Mouse (Mus musculus) frontal cortex, adult 2 months (tissue): ENCODE results near the gene Nipal3. TPM values are rescaled to one million over a fixed set of nuclear protein-coding genes. Genes with fewer than 3 reads are reported as not detected.

Source experiments
- DNase-seq, 2 experiments: peaks; one replicate each; pipeline ENCODE4 v3.0.0; 2022; ENCODE audit warnings: low spot score in 1 of 2; ENCODE audit errors: extremely low spot score in 1 of 2
- polyA plus RNA-seq: library from polyadenylated mRNA; depleted of rRNA; stranded (reverse); fragments of >200 nt; gene quantifications from 2 replicates; pipeline ENCODE4 v1.2.3, GENCODE M21; 2012

The Nipal3 gene
- polyA plus RNA-seq, 1 experiment = 49.2 TPM

- peak in 1 of 2 experiments; percentile 78 for DNase-seq
These were observed 12.9 kb upstream of the Nipal3 start for GRCm38 (mm10) chr4:135507547-135508350.

- DNase-seq = no peak
These were observed 11.0 kb upstream of the Nipal3 start for GRCm38 (mm10) chr4:135505794-135506193.

GRCm38 (mm10) chr4:135501587-135501986 lies 6.7 kb upstream of the Nipal3 start:
- DNase-seq = no peak

DNA sequence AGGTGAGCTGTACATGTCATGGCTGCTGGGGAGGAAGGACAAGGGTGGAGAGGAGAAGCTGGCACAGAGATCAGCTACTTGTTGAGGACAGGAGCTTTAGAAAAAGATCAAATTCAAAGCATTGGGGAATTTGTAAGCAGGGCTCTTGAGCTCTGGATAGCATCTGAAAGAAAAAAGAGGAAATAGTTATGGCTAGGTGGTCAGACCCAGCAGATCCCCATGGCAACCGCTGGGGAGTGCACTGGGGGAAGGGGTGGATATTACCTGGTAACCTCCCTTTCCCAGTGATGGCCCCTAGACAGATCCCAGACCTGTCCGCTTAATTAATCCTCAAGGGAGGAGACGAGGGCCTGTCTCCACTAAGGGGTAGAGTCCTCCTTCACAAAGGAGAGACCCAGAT lies 5.0 kb upstream of the Nipal3 start:
- no peak for DNase-seq

DNA sequence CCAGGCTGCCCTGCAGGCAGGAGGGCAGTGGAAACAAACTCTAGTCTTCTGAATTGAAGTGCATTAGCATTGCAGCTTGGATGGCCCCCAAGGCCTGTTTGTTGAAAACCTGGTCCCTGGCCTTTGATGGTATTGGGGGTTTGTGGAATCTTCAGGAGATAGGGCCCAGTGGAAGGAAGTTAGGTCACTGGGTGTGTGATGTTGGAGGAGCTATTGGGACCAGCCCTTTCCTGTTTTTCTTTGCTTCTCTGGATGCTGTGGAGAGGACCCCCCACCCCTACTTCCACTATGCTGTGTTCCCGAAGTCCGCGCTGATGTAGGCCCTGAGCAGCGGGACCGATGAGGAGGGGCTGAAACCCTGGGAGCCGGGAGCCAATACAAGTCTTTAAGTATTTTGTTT lies 3.3 kb upstream of the Nipal3 start:
- no peak for DNase-seq

DNA sequence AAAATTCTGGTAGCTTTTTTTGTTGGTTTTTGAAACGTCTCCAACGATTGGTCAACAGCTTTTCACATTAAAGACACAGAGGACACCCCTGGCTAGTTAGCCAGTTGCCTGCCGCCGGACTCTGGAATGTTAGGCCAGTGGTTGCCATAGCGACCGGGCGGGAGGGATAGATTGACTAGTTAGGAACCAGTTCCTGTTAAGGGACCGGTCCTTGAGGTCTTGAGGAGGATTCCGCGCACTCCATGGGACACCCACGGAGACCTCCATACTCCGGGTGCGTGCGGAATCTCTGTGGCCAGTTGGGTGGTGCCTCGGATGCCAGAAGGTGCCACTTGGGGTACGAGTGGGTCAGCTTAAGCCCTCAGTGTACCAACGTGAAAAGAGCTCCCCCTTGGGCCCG lies 972 bp upstream of the Nipal3 start:
- peak in 1 of 2 experiments; percentile 28 for DNase-seq

DNA sequence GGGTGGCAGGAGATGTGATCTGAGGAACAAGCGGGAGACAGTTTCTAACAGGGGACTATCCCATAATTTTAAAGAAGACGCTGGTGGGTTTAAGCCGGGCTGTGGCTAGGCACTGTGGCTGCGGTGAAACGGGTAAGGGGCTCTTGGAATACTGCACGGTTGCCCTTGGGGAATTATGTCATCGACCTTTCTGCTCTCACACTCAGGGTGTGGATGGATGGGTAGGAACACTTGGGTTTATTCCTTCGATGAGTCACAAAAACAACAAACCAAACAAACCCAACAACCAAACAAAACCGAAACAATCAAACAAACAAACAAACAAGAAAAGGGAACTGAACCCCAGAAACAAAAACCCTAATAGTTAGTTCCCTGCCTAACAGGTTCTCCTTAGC lies 556 bp upstream of the Nipal3 start:
- DNase-seq = no peak

DNA sequence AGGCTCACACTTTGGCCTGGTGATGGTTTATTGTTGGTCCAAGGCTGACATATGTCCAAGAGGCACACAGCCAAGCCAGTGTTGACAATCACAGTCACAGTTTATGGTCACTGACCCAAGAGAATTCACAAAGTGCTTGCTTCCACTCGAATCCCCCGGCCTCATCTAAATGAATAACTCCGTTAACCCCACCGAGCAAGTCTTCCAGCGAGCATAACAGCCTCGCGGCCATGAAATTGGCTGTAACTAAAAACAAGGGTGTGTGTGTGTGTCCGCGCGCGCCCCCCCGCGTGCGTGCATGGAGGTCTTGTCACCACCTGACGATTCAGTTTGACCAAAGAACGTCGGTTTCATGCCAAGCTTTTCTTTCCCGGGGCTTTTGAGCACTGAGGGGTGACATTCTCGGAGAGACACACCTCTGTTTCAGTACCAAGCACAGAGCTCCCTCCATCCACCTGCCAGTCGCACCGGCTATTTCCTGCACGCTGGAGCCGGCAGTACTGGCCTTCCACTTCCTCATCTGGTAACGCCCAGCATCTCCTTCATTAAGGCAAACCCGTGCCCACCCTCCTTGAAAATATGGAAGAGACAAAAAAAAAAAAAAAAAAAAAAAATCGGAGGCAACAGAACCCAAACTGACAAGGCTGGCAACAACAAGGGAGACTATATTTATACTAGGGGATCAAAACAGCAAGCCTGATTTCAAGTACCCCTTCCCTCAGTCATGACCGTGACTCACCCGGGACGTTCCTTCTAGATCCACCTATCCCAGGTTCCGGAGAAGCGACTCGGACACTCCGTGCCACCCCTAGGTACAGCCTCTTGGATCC lies 932 bp downstream of the Nipal3 start:
- DNase-seq = peak in 1 of 2 experiments; percentile 43

DNA sequence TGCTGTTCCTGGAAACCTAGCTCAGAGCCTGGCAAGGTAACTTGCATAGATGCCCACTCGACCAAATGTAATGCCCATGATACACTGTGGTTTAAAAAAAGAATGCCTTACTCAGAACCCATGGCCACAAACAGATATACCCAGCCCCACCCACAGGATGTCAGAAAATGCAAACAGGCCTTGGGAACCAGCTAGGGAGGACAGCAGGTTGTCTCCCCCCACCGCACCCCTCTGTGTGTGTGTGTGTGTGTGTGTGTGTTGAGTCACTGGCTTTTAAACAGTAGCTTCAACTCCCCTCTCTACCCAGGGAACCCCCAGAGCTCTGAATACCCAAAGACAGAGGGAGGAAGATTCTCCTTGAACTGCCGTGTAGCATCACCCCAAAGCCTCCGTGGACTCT lies 1.6 kb downstream of the Nipal3 start:
- DNase-seq = peak in 1 of 2 experiments; percentile 5

DNA sequence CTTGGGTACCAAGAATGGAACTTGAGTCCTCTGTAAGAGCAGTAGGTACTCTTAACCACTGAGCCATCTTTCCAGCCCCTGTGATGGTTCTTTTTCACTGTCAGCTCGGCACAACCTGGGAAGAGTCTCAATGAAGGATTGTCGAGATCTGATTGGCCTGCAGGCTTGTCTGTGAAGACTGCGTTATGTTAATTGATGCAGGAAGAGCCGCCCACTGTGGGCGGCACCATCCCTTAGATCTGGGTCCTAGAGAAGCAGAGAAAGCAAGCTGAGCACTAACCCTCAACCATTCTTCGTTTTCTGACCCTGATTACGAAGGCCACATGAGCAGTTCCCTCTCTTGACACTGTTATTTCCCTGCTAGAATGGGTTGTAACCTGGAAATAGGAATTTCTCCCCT lies 5.6 kb downstream of the Nipal3 start:
- no peak for DNase-seq

DNA sequence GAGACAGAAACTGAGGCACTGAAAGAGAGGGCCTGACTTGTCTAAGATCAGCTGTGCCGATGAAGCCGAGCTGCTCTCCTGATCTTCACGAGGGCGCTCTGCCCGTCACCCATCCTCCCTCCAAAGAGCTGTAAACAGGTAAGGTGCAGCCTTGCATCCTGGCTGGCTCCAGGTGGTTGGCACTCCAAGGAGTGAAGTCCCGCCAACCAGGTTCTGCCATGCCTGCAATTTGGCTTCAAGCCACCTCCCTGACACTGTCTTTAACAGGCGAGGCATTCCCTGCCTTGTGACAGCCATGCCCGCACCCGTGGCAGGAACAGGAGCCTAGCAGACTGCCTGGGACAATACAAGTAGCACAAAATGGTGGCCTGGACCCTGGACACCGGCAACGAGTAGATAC lies 8.5 kb downstream of the Nipal3 start:
- no peak for DNase-seq

DNA sequence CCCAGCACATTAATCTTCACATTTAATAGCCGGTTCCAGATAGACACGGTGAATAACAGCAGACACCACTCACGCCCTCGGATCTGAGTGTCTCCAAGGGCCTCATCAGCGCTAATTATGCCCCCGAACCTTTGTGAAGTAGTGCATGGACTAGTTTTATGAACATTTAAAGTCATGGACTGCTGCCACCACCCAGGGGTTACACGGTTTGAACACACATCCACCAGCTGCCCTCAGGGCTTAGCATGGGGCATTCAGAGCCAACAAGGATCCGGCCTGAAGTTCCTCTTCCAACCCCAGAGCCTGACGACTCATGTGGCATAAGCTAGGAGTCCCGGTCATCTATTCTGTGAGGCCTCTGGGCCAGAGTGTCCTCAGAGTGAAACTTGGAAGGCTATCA lies 9.8 kb downstream of the Nipal3 start:
- DNase-seq = no peak

GRCm38 (mm10) chr4:135480370-135480769 lies 14.5 kb downstream of the Nipal3 start:
- no peak for DNase-seq

DNA sequence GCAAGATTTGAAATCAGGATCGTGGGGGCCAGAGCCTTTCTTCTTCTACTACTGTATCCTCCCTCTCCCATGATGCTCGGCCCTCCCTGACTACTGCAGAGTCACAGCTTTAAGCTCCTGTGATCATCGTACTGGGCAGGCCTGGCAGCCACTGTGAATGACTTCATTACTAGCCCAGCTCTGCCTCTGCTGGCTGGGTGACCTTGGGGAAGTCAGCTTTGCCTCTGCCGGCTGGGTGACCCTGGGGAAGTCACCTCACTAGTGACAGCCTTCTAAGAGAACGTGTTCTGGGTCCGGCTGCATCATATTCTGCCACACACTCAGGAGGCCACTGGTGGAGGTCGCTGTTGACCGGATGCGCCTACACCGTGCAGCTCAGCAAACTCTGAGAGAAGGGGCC lies 17.0 kb downstream of the Nipal3 start:
- no peak for DNase-seq

DNA sequence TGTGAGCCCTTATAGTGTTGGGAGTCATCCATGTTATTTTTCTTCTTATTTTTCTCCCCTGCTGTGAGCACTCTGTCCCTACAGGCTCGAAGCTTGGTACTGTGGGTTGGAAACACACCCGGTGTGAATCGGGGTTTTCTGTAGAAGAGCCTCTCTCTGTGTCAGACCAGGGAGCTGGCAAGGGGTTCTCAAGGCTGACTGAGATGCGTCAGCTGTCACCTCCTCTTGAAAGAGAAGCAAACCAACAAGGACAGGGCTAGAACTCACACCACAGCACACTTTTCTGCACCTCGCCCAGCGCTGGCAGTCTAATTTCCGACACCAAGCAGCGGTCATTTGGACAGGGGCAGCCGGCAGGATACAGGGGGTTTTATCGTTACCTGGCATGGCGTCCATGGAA lies 31.4 kb downstream of the Nipal3 start:
- DNase-seq = no peak

DNA sequence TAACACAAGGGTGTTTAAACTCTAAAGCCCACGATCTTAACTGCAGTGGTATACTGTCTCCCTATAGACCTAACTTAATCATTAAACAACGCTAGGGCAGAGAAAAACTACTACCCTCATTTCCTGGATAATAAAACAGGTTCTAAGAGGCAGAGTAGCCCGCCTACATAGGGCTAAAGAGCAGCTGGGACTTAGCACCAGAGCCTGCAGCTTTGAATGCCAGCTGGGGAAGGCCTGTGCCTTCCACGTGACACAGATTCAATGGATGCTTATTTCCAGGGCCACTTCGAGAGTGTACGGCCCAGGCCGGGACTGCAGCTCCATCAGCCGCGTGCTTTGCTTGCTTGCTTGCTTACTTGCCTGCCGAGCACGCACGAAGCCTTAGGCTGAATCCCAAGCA lies 41.3 kb downstream of the Nipal3 start:
- DNase-seq = no peak

GRCm38 (mm10) chr4:135453164-135453563 lies 41.7 kb downstream of the Nipal3 start:
- DNase-seq = no peak

GRCm38 (mm10) chr4:135451360-135452015 lies 43.4 kb downstream of the Nipal3 start:
- no peak for DNase-seq

DNA sequence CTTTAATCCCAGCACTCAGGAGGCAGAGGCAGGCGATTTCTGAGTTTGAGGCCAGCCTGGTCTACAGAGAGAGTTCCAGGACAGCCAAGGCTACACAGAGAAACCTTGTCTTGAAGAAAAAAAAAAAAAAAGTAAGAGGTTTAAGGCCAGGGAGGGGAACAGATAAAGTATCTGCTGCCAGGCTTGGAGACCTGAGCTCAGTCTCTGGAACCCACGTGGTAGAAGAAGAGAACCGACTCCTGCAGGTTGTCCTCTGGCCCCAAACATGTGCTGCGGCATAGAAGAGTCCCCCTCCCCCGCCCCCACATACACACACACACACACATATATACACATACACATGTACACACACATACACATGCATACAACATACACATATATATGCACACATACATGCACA lies 52.4 kb downstream of the Nipal3 start:
- DNase-seq = no peak

GRCm38 (mm10) chr4:135439904-135440522 lies 54.8 kb downstream of the Nipal3 start:
- DNase-seq = no peak

GRCm38 (mm10) chr4:135439188-135439647 lies 55.6 kb downstream of the Nipal3 start:
- DNase-seq = no peak
